In the genomic region with DNA sequence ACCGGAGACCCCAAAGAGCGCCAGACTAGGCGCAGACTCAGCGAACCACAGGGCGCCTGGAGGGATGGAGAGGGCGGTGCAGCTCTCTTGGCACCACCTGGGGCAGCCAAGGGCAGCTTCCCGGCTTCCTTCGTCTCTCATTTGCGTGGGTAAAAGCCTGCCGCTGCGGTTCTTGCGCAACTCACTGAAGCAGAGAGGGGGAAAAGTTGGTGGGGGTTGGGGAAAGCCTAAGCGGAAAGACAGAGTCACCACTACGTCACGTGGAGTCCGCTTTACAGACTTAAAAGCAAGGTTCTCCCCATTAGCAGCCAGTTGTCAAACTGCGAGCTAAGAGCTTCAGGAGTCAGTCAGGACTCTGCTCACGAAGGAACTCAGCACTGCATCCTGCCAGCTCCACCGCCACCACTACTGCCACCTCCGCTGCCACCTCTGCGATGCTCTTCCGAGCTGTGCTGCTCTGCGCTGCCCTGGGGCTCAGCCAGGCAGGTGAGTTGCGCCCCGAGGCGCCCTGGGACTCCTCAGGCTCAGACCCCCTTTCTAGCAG, we compare ENCODE assay signal across 8 mouse cellular contexts. TPM values are rescaled to one million over a fixed set of nuclear protein-coding genes. Genes with fewer than 3 reads are reported as not detected.
A peak's percentile ranks its signal among the peaks of the same experiment; 100 is the strongest.
DNase-seq lines count a peak whose midpoint lies in the region; ATAC-seq and TF ChIP-seq lines count a peak whose summit lies in the region.

A gene (plus strand): TSS at position 242 of the 544 bp plus-strand sequence.

- peak within 1 kb of the TSS; percentile 87 for H3K4me2 ChIP-seq in heart, embryonic 16.5 days (ENCODE audit: low read depth, low read length)
- H3K4me2 ChIP-seq in neural tube, embryonic 12.5 days (replicated peaks), result peak within 1 kb of the TSS; percentile 88

- no peaks in the 10 kb centered on the region for H3K36me3 ChIP-seq in forebrain, embryonic 10.5 days (replicated peaks)
- no peaks in the 10 kb centered on the region for H3K36me3 ChIP-seq in heart, embryonic 16.5 days (ENCODE audit: control insufficient read depth, insufficient read depth)
- no peaks in the 10 kb centered on the region for H3K36me3 ChIP-seq in neural tube, embryonic 12.5 days
- no peaks in the 10 kb centered on the region for H3K36me3 ChIP-seq in thymus, adult 2 months (ENCODE audit: control insufficient read depth, insufficient read depth, low read length)

- TF ChIP-seq POLR2A in lung, adult 2 months (IDR thresholded peaks at IDR 0.05; ENCODE audit: borderline replicate concordance, extremely low read depth, low read depth, low read length), result no peak
- TF ChIP-seq POLR2A in thymus, adult 2 months (IDR thresholded peaks at IDR 0.05; ENCODE audit: control insufficient read depth, extremely low read depth, insufficient read depth, low read length, poor library complexity), result no peak

- ATAC-seq in heart, embryonic 16.5 days (replicated peaks; ENCODE audit: extremely low read depth, insufficient read depth, low FRiP score), result peak; percentile 37; the same call in 1 of the 2 replicates
- ATAC-seq in neural tube, embryonic 12.5 days (ENCODE audit: low FRiP score, low read depth), result peak; percentile 86

- H3K27ac ChIP-seq in forebrain, embryonic 10.5 days, result peak within 1 kb of the TSS; percentile 62
- no peak within 1 kb of the TSS for H3K27ac ChIP-seq in heart, embryonic 16.5 days (ENCODE audit: low read length)
- H3K27ac ChIP-seq in neural tube, embryonic 12.5 days, result no peak within 1 kb of the TSS
- no peak within 1 kb of the TSS for H3K27ac ChIP-seq in thymus, adult 2 months (ENCODE audit: control insufficient read depth, insufficient read depth, low read length)

- TF ChIP-seq CTCF in lung, adult 2 months (IDR thresholded peaks at IDR 0.05; ENCODE audit: insufficient read depth, low read length), result no peak
- TF ChIP-seq CTCF in thymus, adult 2 months (IDR thresholded peaks at IDR 0.05; ENCODE audit: borderline replicate concordance, control insufficient read depth, extremely low read depth, insufficient read depth, low read length, poor library complexity), result no peak

- peaks cover 12% of the 10 kb centered on the region for H3K4me1 ChIP-seq in forebrain, embryonic 10.5 days
- H3K4me1 ChIP-seq in heart, embryonic 16.5 days (ENCODE audit: control insufficient read depth, insufficient read depth, low read length), result peaks cover 7% of the 10 kb centered on the region; the same call in 1 of the 2 replicates
- no peaks in the 10 kb centered on the region for H3K4me1 ChIP-seq in lung, adult 2 months (ENCODE audit: control insufficient read depth, insufficient read depth, low read length)
- H3K4me1 ChIP-seq in neural tube, embryonic 12.5 days, result peaks cover 8% of the 10 kb centered on the region
- H3K4me1 ChIP-seq in thymus, adult 2 months (replicated peaks; ENCODE audit: control insufficient read depth, insufficient read depth, low read length), result no peaks in the 10 kb centered on the region

- H3K4me3 ChIP-seq in forebrain, embryonic 10.5 days, result peak within 1 kb of the TSS; percentile 61
- H3K4me3 ChIP-seq in heart, embryonic 16.5 days (ENCODE audit: low read length), result peak within 1 kb of the TSS; percentile 53
- H3K4me3 ChIP-seq in lung, adult 2 months (replicated peaks; ENCODE audit: extremely low read depth, low read depth, low read length), result peak within 1 kb of the TSS; percentile 42
- H3K4me3 ChIP-seq in neural tube, embryonic 12.5 days, result peak within 1 kb of the TSS; percentile 40
- no peak within 1 kb of the TSS for H3K4me3 ChIP-seq in thymus, adult 2 months (ENCODE audit: control insufficient read depth, insufficient read depth, low read length)

- no peaks in the 10 kb centered on the region for H3K9me3 ChIP-seq in forebrain, embryonic 10.5 days
- H3K9me3 ChIP-seq in heart, embryonic 16.5 days (replicated peaks; ENCODE audit: control insufficient read depth, low read length), result no peaks in the 10 kb centered on the region
- no peaks in the 10 kb centered on the region for H3K9me3 ChIP-seq in neural tube, embryonic 12.5 days

- peak; percentile 13 for DNase-seq in kidney, adult 18-20 months
- no peak for DNase-seq in kidney, adult 11 months
- DNase-seq in forebrain, embryonic 10.5 days (ENCODE audit: extremely low spot score, low spot score), result peak; percentile 38
- peak; percentile 54 to 72 for DNase-seq in kidney, postnatal 4 days
- peak; percentile 59 for DNase-seq in lung, adult 2 months
- DNase-seq in thymus, adult 2 months, result peak; percentile 7

- peak within 1 kb of the TSS; percentile 51 for H3K9ac ChIP-seq in heart, embryonic 16.5 days (ENCODE audit: low read length)
- H3K9ac ChIP-seq in neural tube, embryonic 12.5 days, result peak within 1 kb of the TSS; percentile 29

- 2% methylated on average over 26 of the region's 26 CpGs for WGBS in forebrain, embryonic 10.5 days
- 1% methylated on average over 26 of the region's 26 CpGs for WGBS in heart, embryonic 16.5 days
- WGBS in lung, adult 2 months, result 2% methylated on average over 26 of the region's 26 CpGs
- WGBS in neural tube, embryonic 12.5 days, result 1% methylated on average over 26 of the region's 26 CpGs
- WGBS in thymus, adult 2 months, result 2% methylated on average over 26 of the region's 26 CpGs

- H3K27me3 ChIP-seq in forebrain, embryonic 10.5 days (ENCODE audit: poor library complexity, severe bottlenecking), result 0 out of 2 replicates have a peak, but pooled peaks cover 4% of the 10 kb centered on the region
- H3K27me3 ChIP-seq in heart, embryonic 16.5 days (ENCODE audit: control insufficient read depth, insufficient read depth, low read length), result 0 out of 2 replicates have a peak, but pooled peaks cover 4% of the 10 kb centered on the region
- no peaks in the 10 kb centered on the region for H3K27me3 ChIP-seq in neural tube, embryonic 12.5 days (replicated peaks)
- no peaks in the 10 kb centered on the region for H3K27me3 ChIP-seq in thymus, adult 2 months (ENCODE audit: control insufficient read depth, insufficient read depth, low read length)

RNA-seq across cellular contexts. Expression of the gene that starts here (rescaled TPM):
- 0.17 TPM in 1 of 2 replicates, not detected in the other for polyA plus RNA-seq in forebrain, embryonic 10.5 days (2016; fragmentation: Nextera tagmentation; extraction: Ambion mirVana)
- polyA plus RNA-seq in heart, embryonic 16.5 days (2015; fragmentation: Nextera tagmentation; extraction: Ambion mirVana), result 0.09 and 0.22 TPM in 2 replicates
- 2.7 and 3.4 TPM in 2 replicates for polyA plus RNA-seq in lung, adult 2 months (2012; rRNA removed)
- 0.06 TPM in 1 of 2 replicates, not detected in the other for polyA plus RNA-seq in neural tube, embryonic 12.5 days (2016; fragmentation: Nextera tagmentation; extraction: Ambion mirVana)
- 3.1 and 3.4 TPM in 2 replicates for polyA plus RNA-seq in thymus, adult 2 months (2012; rRNA removed)

Comparison
In these comparisons a context has a peak if more than half of its experiments do, and no peak if none do; other contexts are left out.
1. Peak in DNase-seq, H3K4me3 ChIP-seq and H3K27ac ChIP-seq in forebrain, embryonic 10.5 days; RNA of the gene not detected or under 1 TPM.
2. Peak in ATAC-seq, H3K4me3 ChIP-seq, H3K9ac ChIP-seq and H3K4me2 ChIP-seq in heart, embryonic 16.5 days; RNA of the gene not detected or under 1 TPM.
3. Peak in ATAC-seq, H3K4me3 ChIP-seq, H3K9ac ChIP-seq and H3K4me2 ChIP-seq in neural tube, embryonic 12.5 days; RNA of the gene not detected or under 1 TPM.